Mouse (Mus musculus) MEL (cell line): Measurements from ENCODE around the gene Gm13278.
"Not testable (repeated sequence)": the region's sequence is repeated elsewhere in the genome, so short reads cannot be mapped to it uniquely, and the experiment has no call there.

Experiments used
- CTCF ChIP-seq, 3 experiments: IDR thresholded peaks in 2 of 3; conservative IDR thresholded peaks in 1 of 3; 2 replicates each; pipeline ENCODE4 v1.5.1; 2011 to 2012; ENCODE audit warnings: low read length in 3 of 3, low read depth in 2 of 3, mild to moderate bottlenecking in 2 of 3, improper control_type of control experiment in 1 of 3, inconsistent platforms in 1 of 3, mixed read lengths in 1 of 3, moderate library complexity in 1 of 3; ENCODE audit not compliant: control insufficient read depth in 1 of 3, insufficient read depth in 1 of 3, poor library complexity in 1 of 3, severe bottlenecking in 1 of 3
- POLR2A ChIP-seq, 2 experiments: IDR thresholded peaks; 2 replicates each; pipeline ENCODE4 v1.6.1; 2011 to 2012; ENCODE audit warnings: low read length in 2 of 2, mild to moderate bottlenecking in 2 of 2, control low read depth in 1 of 2, improper control_type of control experiment in 1 of 2, low read depth in 1 of 2, moderate library complexity in 1 of 2; ENCODE audit not compliant: control insufficient read depth in 1 of 2, insufficient read depth in 1 of 2, poor library complexity in 1 of 2

- TF ChIP-seq CTCF (IDR thresholded peaks at IDR 0.05 in 2 of 3, conservative IDR thresholded peaks at IDR 0.05 in 1 of 3; ENCODE audit: control insufficient read depth in 1 of 3, insufficient read depth in 1 of 3, low read depth in 2 of 3, low read length in 3 of 3, poor library complexity in 1 of 3, severe bottlenecking in 1 of 3); POLR2A (IDR thresholded peaks at IDR 0.05; ENCODE audit: control insufficient read depth in 1 of 2, insufficient read depth in 1 of 2, low read depth in 1 of 2, low read length in 2 of 2, poor library complexity in 1 of 2): not testable (repeated sequence)
Observed at GRCm38 (mm10) chr4:88793936-88794675, 2.8 kb downstream of the Gm13278 start, which contains the start of gene Gm13275.
